Mouse (Mus musculus) C2C12 (cell line): ENCODE data around the gene Tjp3. TPM values are rescaled to one million over a fixed set of nuclear protein-coding genes. Genes with fewer than 3 reads are reported as not detected.

Source experiments
- H3K27me3 ChIP-seq: one replicate; pipeline ENCODE4 v1.6.1; 2011; ENCODE audit not compliant: control insufficient read depth, insufficient read depth, insufficient read length
- H3K36me3 ChIP-seq: one replicate; pipeline ENCODE4 v1.6.1; 2011; ENCODE audit not compliant: control insufficient read depth, insufficient read depth
- H3K4me3 ChIP-seq: one replicate; pipeline ENCODE4 v1.5.1; 2011; ENCODE audit warnings: mild to moderate bottlenecking, control low read depth; ENCODE audit not compliant: poor library complexity, insufficient read depth, severe bottlenecking
- H3K79me2 ChIP-seq: one replicate; pipeline ENCODE4 v1.6.1; 2011; ENCODE audit not compliant: control insufficient read depth, insufficient read depth
- H3K79me3 ChIP-seq: one replicate; pipeline ENCODE4 v1.6.1; 2011; ENCODE audit warnings: low read depth, control low read depth
- H3ac ChIP-seq: one replicate; pipeline ENCODE3; 2011; ENCODE audit warnings: low read depth; ENCODE audit not compliant: control insufficient read depth, insufficient read length
- CEBPB ChIP-seq: IDR thresholded peaks from one replicate; pipeline ENCODE4 v1.6.1; 2011; ENCODE audit warnings: low read depth, mild to moderate bottlenecking, control low read depth, moderate library complexity
- CTCF ChIP-seq: IDR thresholded peaks from one replicate; pipeline ENCODE4 v1.5.1; 2011; ENCODE audit not compliant: control insufficient read depth, insufficient read depth, insufficient read length
- FOSL1 ChIP-seq: IDR thresholded peaks from one replicate; pipeline ENCODE4 v1.8.0; 2011; ENCODE audit warnings: mild to moderate bottlenecking, low read length; ENCODE audit not compliant: poor library complexity, insufficient read depth, severe bottlenecking
- MAX ChIP-seq: IDR thresholded peaks from one replicate; pipeline ENCODE4 v1.6.1; 2011; ENCODE audit warnings: mild to moderate bottlenecking, control low read depth
- MYOD1 ChIP-seq: IDR thresholded peaks from one replicate; pipeline ENCODE4 v1.6.1; 2011; ENCODE audit warnings: low read depth; ENCODE audit not compliant: control insufficient read depth, insufficient read length
- MYOG ChIP-seq: IDR thresholded peaks from one replicate; pipeline ENCODE4 v1.6.1; 2011; ENCODE audit not compliant: control insufficient read depth, insufficient read length; ENCODE audit errors: extremely low read depth
- USF1 ChIP-seq: IDR thresholded peaks from one replicate; pipeline ENCODE4 v1.6.1; 2011; ENCODE audit warnings: low read depth, mild to moderate bottlenecking, control low read depth, moderate library complexity
- polyA plus RNA-seq: library from polyadenylated mRNA; unstranded; fragments of >200 nt; fragmentation: generic; extraction: Trizol; gene quantifications from one replicate; pipeline ENCODE4 v1.2.1, GENCODE M21; 2012; ENCODE audit warnings: missing spikeins

The Tjp3 gene
- polyA plus RNA-seq, 1 experiment: not detected

GRCm38 (mm10) chr10:81332277-81332676, 40.9 kb upstream of the Tjp3 start:
- Histone ChIP-seq H3K36me3 (peaks cover 1% of the 10 kb centered on the region), H3K4me3 (no peak overlapping the region), H3K79me3 (no peaks in the 10 kb centered on the region), H3K27me3 (no peaks in the 10 kb centered on the region), H3K79me2 (no peaks in the 10 kb centered on the region), H3ac (no peak overlapping the region)
- TF ChIP-seq FOSL1: no peak
- TF ChIP-seq MYOD1: no peak
- no peak for TF ChIP-seq CEBPB

DNA sequence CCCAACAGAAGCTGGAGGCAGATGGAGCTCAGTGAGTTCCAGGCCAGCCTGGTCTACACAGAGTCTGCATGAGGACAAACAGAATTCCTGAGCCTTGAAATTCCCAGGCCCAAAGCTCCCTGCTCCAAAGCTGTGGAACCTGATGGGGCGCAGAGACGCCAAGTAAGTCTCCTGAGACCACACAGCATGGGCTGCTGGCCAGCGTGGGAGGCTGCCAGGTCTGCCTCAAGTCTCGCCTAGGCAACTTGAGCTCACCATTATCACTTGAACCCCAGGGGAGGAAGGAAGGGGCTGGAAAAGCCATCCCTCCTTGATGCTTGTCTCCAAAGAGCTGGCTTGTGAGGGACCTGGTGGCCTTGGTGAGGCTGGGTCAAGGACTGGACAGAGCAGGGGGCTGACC, 38.6 kb upstream of the Tjp3 start:
- TF ChIP-seq MYOG (no peak), USF1 (no peak), CEBPB (no peak), MAX (no peak), CTCF (no peak), FOSL1 (no peak), MYOD1 (no peak)
- Histone ChIP-seq H3K79me3 (no peaks in the 10 kb centered on the region), H3K79me2 (no peaks in the 10 kb centered on the region), H3K27me3 (no peaks in the 10 kb centered on the region), H3ac (no peak overlapping the region), H3K36me3 (peaks cover 21% of the 10 kb centered on the region), H3K4me3 (no peak overlapping the region)

DNA sequence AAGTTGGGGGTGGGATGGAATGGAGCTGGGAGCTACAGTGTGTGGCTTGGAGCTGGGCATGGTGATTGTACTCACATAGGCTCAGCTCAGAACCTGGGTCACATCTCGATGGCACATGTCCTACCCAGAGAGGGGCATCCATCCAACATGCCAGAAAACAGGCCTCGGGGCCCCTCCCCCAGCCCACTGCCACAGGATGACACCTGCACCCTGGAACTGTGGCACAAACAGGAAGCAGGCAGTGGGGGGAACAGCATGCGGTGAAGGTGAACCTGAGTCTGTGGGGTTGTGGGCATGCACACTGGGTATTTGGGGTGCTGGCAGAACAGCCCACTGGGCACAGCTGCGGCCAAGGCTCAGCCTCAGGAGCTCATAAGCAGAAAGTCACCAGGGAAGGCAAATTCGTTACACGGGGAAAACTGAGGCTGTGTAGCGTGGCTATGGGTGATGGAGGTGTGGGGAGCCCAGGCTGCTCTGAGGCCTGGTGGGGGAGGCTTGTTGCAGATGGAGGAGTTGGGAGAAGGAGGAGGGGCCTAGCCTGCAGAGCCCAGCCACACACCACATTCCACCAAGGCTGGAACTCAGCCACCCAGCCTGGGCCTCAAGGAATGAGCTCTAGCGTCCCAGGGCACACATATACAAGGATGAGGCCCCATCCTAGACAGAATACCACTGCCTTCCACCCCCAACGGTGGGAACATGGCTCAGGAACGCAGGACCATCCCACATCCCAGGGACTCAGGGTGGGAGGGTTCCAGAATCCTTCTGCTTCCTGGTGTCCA, 38.0 kb upstream of the Tjp3 start:
- Histone ChIP-seq H3ac (no peak overlapping the region), H3K36me3 (peaks cover 27% of the 10 kb centered on the region), H3K79me3 (peaks cover 1% of the 10 kb centered on the region), H3K27me3 (no peaks in the 10 kb centered on the region), H3K4me3 (no peak overlapping the region), H3K79me2 (no peaks in the 10 kb centered on the region)
- TF ChIP-seq MYOD1: no peak
- TF ChIP-seq FOSL1: no peak
- no peak for TF ChIP-seq CEBPB
- TF ChIP-seq MYOG: no peak
- no peak for TF ChIP-seq MAX
- TF ChIP-seq USF1: no peak
- TF ChIP-seq CTCF: no peak

DNA sequence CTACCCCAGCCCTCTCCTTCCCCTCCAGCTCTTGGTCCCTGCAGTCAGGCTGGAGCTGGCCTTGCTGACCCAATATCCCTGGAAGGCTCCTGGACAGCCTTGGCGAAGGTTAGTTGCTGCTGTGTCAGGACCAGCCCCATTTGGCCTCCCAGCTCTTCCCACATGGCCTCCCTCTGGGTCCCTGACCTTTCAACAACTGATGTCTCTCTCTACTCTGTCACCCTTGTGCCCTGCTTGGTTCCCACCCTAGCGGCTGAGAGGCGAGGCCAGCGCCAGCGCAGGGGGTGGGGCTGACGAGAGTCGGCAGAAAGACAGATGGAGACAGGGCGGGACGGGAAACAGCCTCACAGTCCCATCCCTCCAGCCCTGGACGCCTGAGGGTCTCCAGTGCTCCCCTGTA, 37.0 kb upstream of the Tjp3 start, which contains the start of gene Tbxa2r:
Gene Tbxa2r, plus strand, starts transcription at position 346 of the 400 bp plus-strand sequence.
- Histone ChIP-seq H3K36me3 (peaks cover 36% of the 10 kb centered on the region), H3K79me3 (peaks cover 2% of the 10 kb centered on the region), H3K27me3 (no peaks in the 10 kb centered on the region), H3K79me2 (peaks cover 6% of the 10 kb centered on the region), H3ac (no peak within 1 kb of the TSS), H3K4me3 (no peak within 1 kb of the TSS)
- TF ChIP-seq MAX (no peak), MYOG (no peak), FOSL1 (no peak), MYOD1 (no peak), CTCF (no peak), CEBPB (no peak), USF1 (no peak)

GRCm38 (mm10) chr10:81327959-81328358, 36.6 kb upstream of the Tjp3 start:
- TF ChIP-seq MYOD1: no peak
- TF ChIP-seq FOSL1: no peak
- no peak for TF ChIP-seq CTCF
- no peak for TF ChIP-seq MAX
- no peak for TF ChIP-seq CEBPB
- TF ChIP-seq USF1: no peak
- no peak for TF ChIP-seq MYOG
- no peaks in the 10 kb centered on the region for H3K27me3 ChIP-seq
- H3ac ChIP-seq: no peak overlapping the region
- H3K36me3 ChIP-seq: peaks cover 40% of the 10 kb centered on the region
- peaks cover 10% of the 10 kb centered on the region for H3K79me2 ChIP-seq
- H3K79me3 ChIP-seq: peaks cover 4% of the 10 kb centered on the region
- no peak overlapping the region for H3K4me3 ChIP-seq
